Mouse (Mus musculus) C2C12 (cell line): Measurements from ENCODE around the gene Gm10271.

ENCODE experiments used
- CEBPB ChIP-seq: IDR thresholded peaks from one replicate; pipeline ENCODE4 v1.6.1; 2011; ENCODE audit warnings: low read depth, mild to moderate bottlenecking, control low read depth, moderate library complexity
- CTCF ChIP-seq: IDR thresholded peaks from one replicate; pipeline ENCODE4 v1.5.1; 2011; ENCODE audit not compliant: control insufficient read depth, insufficient read depth, insufficient read length
- MAX ChIP-seq: IDR thresholded peaks from one replicate; pipeline ENCODE4 v1.6.1; 2011; ENCODE audit warnings: mild to moderate bottlenecking, control low read depth
- MYOD1 ChIP-seq: IDR thresholded peaks from one replicate; pipeline ENCODE4 v1.6.1; 2011; ENCODE audit warnings: low read depth; ENCODE audit not compliant: control insufficient read depth, insufficient read length
- MYOG ChIP-seq: IDR thresholded peaks from one replicate; pipeline ENCODE4 v1.6.1; 2011; ENCODE audit not compliant: control insufficient read depth, insufficient read length; ENCODE audit errors: extremely low read depth
- USF1 ChIP-seq: IDR thresholded peaks from one replicate; pipeline ENCODE4 v1.6.1; 2011; ENCODE audit warnings: low read depth, mild to moderate bottlenecking, control low read depth, moderate library complexity

DNA sequence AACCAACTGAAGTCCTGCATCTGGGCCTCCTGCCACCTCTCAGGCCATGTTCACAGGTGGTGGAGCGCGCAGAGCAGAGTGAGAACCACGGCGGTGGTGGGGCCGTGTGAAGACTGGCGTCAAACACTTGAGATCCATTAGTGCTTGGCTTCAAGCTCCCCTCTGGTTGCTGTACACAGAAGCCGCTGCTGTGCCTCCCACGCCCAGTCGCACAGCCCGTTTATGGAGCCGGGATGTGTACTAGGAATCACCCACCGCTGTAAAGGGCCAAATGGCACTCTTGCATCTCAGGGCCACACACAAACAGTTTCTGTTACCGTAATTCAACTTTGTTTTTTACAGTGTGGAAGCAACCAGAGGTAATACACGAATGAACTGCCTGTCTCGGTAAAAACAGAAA is 50.2 kb downstream of the Gm10271 start:
- TF ChIP-seq MAX = no peak
- TF ChIP-seq CTCF = no peak
- TF ChIP-seq MYOG = no peak
- TF ChIP-seq CEBPB = no peak
- TF ChIP-seq USF1 = no peak
- no peak for TF ChIP-seq MYOD1
